ENCODE assay signal across 8 mouse cellular contexts in genomic region chr2:152093356-152093792, GRCm38 (mm10). TPM values are rescaled to one million over a fixed set of nuclear protein-coding genes. Genes with fewer than 3 reads are reported as not detected.
A peak's percentile ranks its signal among the peaks of the same experiment; 100 is the strongest.
DNase-seq lines count a peak whose midpoint lies in the region; ATAC-seq and TF ChIP-seq lines count a peak whose summit lies in the region.

No protein-coding gene starts in this region.

- H3K9ac ChIP-seq in limb, embryonic 11.5 days (ENCODE audit: low read length) = no peak overlapping the region
- peak overlapping the region; percentile 21 for H3K9ac ChIP-seq in neural tube, embryonic 14.5 days (replicated peaks; ENCODE audit: low read depth, low read length)

- no peak for DNase-seq in kidney, adult 2 months
- no peak for DNase-seq in kidney, adult 11 months
- DNase-seq in WW6 (ENCODE audit: low read depth, low spot score) = peak; percentile 78
- DNase-seq in forebrain, embryonic 10.5 days (ENCODE audit: extremely low spot score, low spot score) = peak; percentile 45
- peak; percentile 67 for DNase-seq in limb, embryonic 11.5 days (ENCODE audit: low spot score)
- DNase-seq in frontal cortex, postnatal 14 days (ENCODE audit: low spot score in 2 of 2) = no peak
- DNase-seq in spleen, postnatal 4 days (ENCODE audit: low spot score in 2 of 2) = no peak

- no peak for TF ChIP-seq CTCF in kidney, adult 2 months (conservative IDR thresholded peaks at IDR 0.05; ENCODE audit: insufficient read depth, insufficient read length, low read depth, low read length)

- 2% methylated on average over 52 of the region's 60 CpGs for WGBS in kidney, adult 2 months
- WGBS in forebrain, embryonic 10.5 days = 3% methylated on average over 58 of the region's 60 CpGs
- 2% methylated on average over 45 of the region's 60 CpGs for WGBS in limb, embryonic 11.5 days
- WGBS in neural tube, embryonic 14.5 days = 3% methylated on average over 52 of the region's 60 CpGs

- 0 out of 2 replicates have a peak, but pooled peaks have one; percentile 1 for ATAC-seq in limb, embryonic 11.5 days (ENCODE audit: insufficient number of reproducible peaks, low FRiP score, low TSS enrichment, low read depth)
- ATAC-seq in neural tube, embryonic 14.5 days (ENCODE audit: low read depth) = no peak

- H3K27ac ChIP-seq in kidney, adult 2 months (ENCODE audit: insufficient read depth, low read depth, low read length) = no peak overlapping the region
- peak overlapping the region; percentile 62 for H3K27ac ChIP-seq in forebrain, embryonic 10.5 days
- no peak overlapping the region for H3K27ac ChIP-seq in limb, embryonic 11.5 days (replicated peaks; ENCODE audit: low read depth, low read length)
- H3K27ac ChIP-seq in neural tube, embryonic 14.5 days (ENCODE audit: low read depth, low read length) = peak overlapping the region; percentile 18; the same call in 1 of the 2 replicates

- no peaks in the 10 kb centered on the region; the same call in 1 of the 2 replicates for H3K27me3 ChIP-seq in kidney, adult 2 months (replicated peaks; ENCODE audit: control insufficient read depth, insufficient read depth, low read length)
- peaks cover 97% of the 10 kb centered on the region for H3K27me3 ChIP-seq in forebrain, embryonic 10.5 days (ENCODE audit: poor library complexity, severe bottlenecking)
- H3K27me3 ChIP-seq in limb, embryonic 11.5 days (ENCODE audit: control insufficient read depth, insufficient read depth, low read length) = peaks cover 52% of the 10 kb centered on the region
- no peaks in the 10 kb centered on the region for H3K27me3 ChIP-seq in neural tube, embryonic 14.5 days (ENCODE audit: control insufficient read depth, insufficient read depth, low read length)

- no peaks in the 10 kb centered on the region for H3K36me3 ChIP-seq in kidney, adult 2 months (ENCODE audit: control insufficient read depth, insufficient read depth, low read length)
- no peaks in the 10 kb centered on the region for H3K36me3 ChIP-seq in forebrain, embryonic 10.5 days (replicated peaks)
- H3K36me3 ChIP-seq in limb, embryonic 11.5 days (ENCODE audit: control insufficient read depth, insufficient read depth, low read length) = no peaks in the 10 kb centered on the region
- peaks cover 5% of the 10 kb centered on the region; the same call in 1 of the 2 replicates for H3K36me3 ChIP-seq in neural tube, embryonic 14.5 days (ENCODE audit: control insufficient read depth, insufficient read depth, low read length)

- H3K9me3 ChIP-seq in forebrain, embryonic 10.5 days = no peaks in the 10 kb centered on the region
- no peaks in the 10 kb centered on the region for H3K9me3 ChIP-seq in limb, embryonic 11.5 days (ENCODE audit: control insufficient read depth, low read length)
- H3K9me3 ChIP-seq in neural tube, embryonic 14.5 days (ENCODE audit: control insufficient read depth, low read length) = no peaks in the 10 kb centered on the region

- no peak for TF ChIP-seq POLR2A in kidney, adult 2 months (IDR thresholded peaks at IDR 0.05; ENCODE audit: low read depth, low read length)

- peak overlapping the region; percentile 50 for H3K4me2 ChIP-seq in limb, embryonic 11.5 days (ENCODE audit: low read depth, severe bottlenecking)
- peak overlapping the region; percentile 29; the same call in 1 of the 2 replicates for H3K4me2 ChIP-seq in neural tube, embryonic 14.5 days (ENCODE audit: low read depth, low read length)

- no peaks in the 10 kb centered on the region for H3K4me1 ChIP-seq in kidney, adult 2 months (ENCODE audit: control insufficient read depth, insufficient read depth, low read length)
- H3K4me1 ChIP-seq in forebrain, embryonic 10.5 days = peaks cover 50% of the 10 kb centered on the region
- H3K4me1 ChIP-seq in limb, embryonic 11.5 days (ENCODE audit: control insufficient read depth, insufficient read depth, low read length) = peaks cover 10% of the 10 kb centered on the region; the same call in 1 of the 2 replicates
- H3K4me1 ChIP-seq in neural tube, embryonic 14.5 days (ENCODE audit: control insufficient read depth, insufficient read depth, low read length) = peaks cover 19% of the 10 kb centered on the region

- H3K4me3 ChIP-seq in kidney, adult 2 months (ENCODE audit: insufficient read depth, low read depth, low read length) = peak overlapping the region; percentile 45; the same call in 1 of the 2 replicates
- peak overlapping the region; percentile 50 for H3K4me3 ChIP-seq in forebrain, embryonic 10.5 days
- H3K4me3 ChIP-seq in limb, embryonic 11.5 days (ENCODE audit: low read depth, low read length) = peak overlapping the region; percentile 41
- peak overlapping the region; percentile 20 for H3K4me3 ChIP-seq in neural tube, embryonic 14.5 days (ENCODE audit: low read depth, low read length)

RNA-seq across cellular contexts. Expression of gene Srxn1, which starts 11.9 kb away (rescaled TPM):
- 113 and 135 TPM in 2 replicates for polyA plus RNA-seq in kidney, adult 2 months (2012; rRNA removed)
- polyA plus RNA-seq in forebrain, embryonic 10.5 days (2016; fragmentation: Nextera tagmentation; extraction: Ambion mirVana) = 14.6 and 14.9 TPM in 2 replicates
- 8.2 and 8.9 TPM in 2 replicates for polyA plus RNA-seq in limb, embryonic 11.5 days (2014; fragmentation: Nextera tagmentation; extraction: Ambion mirVana)
- polyA plus RNA-seq in neural tube, embryonic 14.5 days (2014; fragmentation: Nextera tagmentation; extraction: Ambion mirVana) = 22.5 and 23.4 TPM in 2 replicates

RNA-seq across cellular contexts. Expression of gene Scrt2, which starts 12.0 kb away (rescaled TPM):
- not detected in 2 replicates for polyA plus RNA-seq in kidney, adult 2 months (2012; rRNA removed)
- 1.1 and 2.4 TPM in 2 replicates for polyA plus RNA-seq in forebrain, embryonic 10.5 days (2016; fragmentation: Nextera tagmentation; extraction: Ambion mirVana)
- 0.07 TPM in 1 of 2 replicates, not detected in the other for polyA plus RNA-seq in limb, embryonic 11.5 days (2014; fragmentation: Nextera tagmentation; extraction: Ambion mirVana)
- 15.7 and 17.9 TPM in 2 replicates for polyA plus RNA-seq in neural tube, embryonic 14.5 days (2014; fragmentation: Nextera tagmentation; extraction: Ambion mirVana)

RNA-seq across cellular contexts. Expression of gene Tcf15, which starts 50.0 kb away (rescaled TPM):
- 2.9 and 4.6 TPM in 2 replicates for polyA plus RNA-seq in kidney, adult 2 months (2012; rRNA removed)
- 4.0 and 4.1 TPM in 2 replicates for polyA plus RNA-seq in forebrain, embryonic 10.5 days (2016; fragmentation: Nextera tagmentation; extraction: Ambion mirVana)
- polyA plus RNA-seq in limb, embryonic 11.5 days (2014; fragmentation: Nextera tagmentation; extraction: Ambion mirVana) = 20.2 and 25.2 TPM in 2 replicates
- polyA plus RNA-seq in neural tube, embryonic 14.5 days (2014; fragmentation: Nextera tagmentation; extraction: Ambion mirVana) = 1.3 and 3.3 TPM in 2 replicates

Comparison
In these comparisons a context has a peak if more than half of its experiments do, and no peak if none do; other contexts are left out.
1. DNase-seq: peak in WW6 (single experiment), forebrain, embryonic 10.5 days (single experiment) and limb, embryonic 11.5 days (single experiment); none in kidney, adult 2 months (single experiment), kidney, adult 11 months (single experiment), frontal cortex, postnatal 14 days (0 of 2) and spleen, postnatal 4 days (0 of 2).
2. H3K27ac ChIP-seq: peak in forebrain, embryonic 10.5 days (single experiment) and neural tube, embryonic 14.5 days (single experiment); none in kidney, adult 2 months (single experiment) and limb, embryonic 11.5 days (single experiment).
3. Peak in every context shown above with its lines, with median percentiles within 50 percentile points of each other: H3K4me3 ChIP-seq.